In the genomic region with DNA sequence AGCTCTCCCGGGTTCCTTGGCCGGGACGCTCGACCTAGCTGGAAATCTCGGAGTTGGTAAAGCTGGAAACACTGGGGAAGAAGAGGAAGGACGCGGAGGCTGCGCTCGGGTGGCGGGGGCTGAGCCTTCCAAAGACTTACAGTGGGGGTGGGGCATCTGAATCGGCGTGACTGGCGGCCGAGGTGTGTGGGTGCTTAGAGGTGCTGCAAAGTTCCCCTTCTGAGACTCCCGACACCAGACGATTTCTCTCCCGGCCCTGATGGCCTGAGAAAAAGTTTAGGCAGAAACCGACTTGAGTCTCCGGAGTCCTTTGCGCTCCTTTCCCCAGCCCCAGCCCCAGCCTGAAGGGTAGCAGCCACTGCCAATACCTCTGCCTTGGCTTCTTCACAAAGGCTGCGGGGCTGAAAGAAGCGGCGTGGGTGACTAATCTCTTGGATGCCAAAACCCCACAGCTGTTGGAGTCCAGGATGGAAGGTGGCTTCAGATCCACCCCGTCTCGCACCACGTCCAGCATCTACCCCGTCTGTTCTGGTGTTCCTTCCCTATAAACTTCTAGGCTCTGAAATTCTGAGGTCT, we compare ENCODE assay signal across 9 mouse cellular contexts. TPM values are rescaled to one million over a fixed set of nuclear protein-coding genes. Genes with fewer than 3 reads are reported as not detected.
DNase-seq lines count a peak whose midpoint lies in the region; ATAC-seq and TF ChIP-seq lines count a peak whose summit lies in the region.
"Had no signal": no experiment of that assay in that cellular context is flagged by ENCODE, and none has a peak within 500 bp of the region (broad histone marks: within the 10 kb centered on the region; RNA-seq: fewer than 3 reads in every experiment).

No protein-coding gene starts in this region.

- H3K79me2 ChIP-seq in CH12.LX (replicated peaks; ENCODE audit: control insufficient read depth, extremely low read depth, insufficient read depth, poor library complexity, severe bottlenecking) = peaks cover 7% of the 10 kb centered on the region

- WGBS in heart, embryonic 12.5 days = 3% methylated on average over 27 of the region's 27 CpGs

- no peak overlapping the region for H3K27ac ChIP-seq in CH12.LX (ENCODE audit: insufficient read depth, low read depth)
- H3K27ac ChIP-seq in heart, embryonic 12.5 days (ENCODE audit: poor library complexity, severe bottlenecking) = no peak overlapping the region

- DNase-seq in CH12.LX (ENCODE audit: extremely low read depth) = no peak
- peak; percentile 73 to 78 for DNase-seq in cerebellum, postnatal 10 days
- peak; percentile 55 to 63 for DNase-seq in kidney, postnatal 25 days
- peak; percentile 61 for DNase-seq in lung, postnatal 36 days
- peak; percentile 27 for DNase-seq in thymus, postnatal 25 days

- H3K36me3 ChIP-seq in erythroblast, embryonic 14.5 days (ENCODE audit: control insufficient read depth) = peaks cover 36% of the 10 kb centered on the region
- H3K36me3 ChIP-seq in CH12.LX (replicated peaks in 1 of 2; ENCODE audit: control insufficient read depth in 1 of 2, insufficient read depth in 1 of 2, low read length in 1 of 2) = peaks cover 31 to 50% of the 10 kb centered on the region in 2 experiments
- peaks cover 31% of the 10 kb centered on the region for H3K36me3 ChIP-seq in heart, embryonic 12.5 days

- H3K27me3 ChIP-seq in erythroblast, embryonic 14.5 days (ENCODE audit: control insufficient read depth) = peaks cover 26% of the 10 kb centered on the region
- H3K27me3 ChIP-seq in CH12.LX (replicated peaks) = no peaks in the 10 kb centered on the region
- peaks cover 8% of the 10 kb centered on the region; the same call in 1 of the 2 replicates for H3K27me3 ChIP-seq in heart, embryonic 12.5 days (replicated peaks)
- H3K27me3 ChIP-seq: Patski had no signal

- dilution Hi-C loops in CH12.LX (cut with MboI; ENCODE audit: extremely low pct_ligation_motif_present, extremely low pct_unique_long_range_greater_than_20kb, low sequenced_read_pairs) = no loop called here

- H3K4me2 ChIP-seq in CH12.LX (ENCODE audit: insufficient read depth, low read depth, poor library complexity, severe bottlenecking) = peak overlapping the region; percentile 38
- peak overlapping the region; percentile 92 for H3K4me2 ChIP-seq in heart, embryonic 12.5 days

- TF ChIP-seq EP300 in CH12.LX (IDR thresholded peaks at IDR 0.05; ENCODE audit: low read length) = no peak

- peaks cover 31% of the 10 kb centered on the region for H3K4me1 ChIP-seq in erythroblast, embryonic 14.5 days (ENCODE audit: control insufficient read depth)
- H3K4me1 ChIP-seq in CH12.LX (ENCODE audit: control insufficient read depth in 1 of 2, insufficient read depth in 2 of 2) = peaks cover 7 to 60% of the 10 kb centered on the region in 2 experiments
- peaks cover 37% of the 10 kb centered on the region for H3K4me1 ChIP-seq in heart, embryonic 12.5 days (replicated peaks)

- no peak for TF ChIP-seq CTCF in CH12.LX (conservative IDR thresholded peaks at IDR 0.05 in 1 of 2, IDR thresholded peaks at IDR 0.05 in 1 of 2; ENCODE audit: low read depth in 2 of 2, low read length in 2 of 2)

- in situ Hi-C loops in CH12.LX (cut with MboI; ENCODE audit: low pct_ligation_motif_present, low pct_unique_long_range_greater_than_20kb, low sequenced_read_pairs) = no loop called here

- H3K9me3 ChIP-seq in erythroblast, embryonic 14.5 days (ENCODE audit: control insufficient read depth, low read length) = no peaks in the 10 kb centered on the region
- H3K9me3 ChIP-seq in CH12.LX (replicated peaks; ENCODE audit: low read length) = no peaks in the 10 kb centered on the region
- no peaks in the 10 kb centered on the region for H3K9me3 ChIP-seq in heart, embryonic 12.5 days (replicated peaks)

- H3K9ac ChIP-seq in CH12.LX (ENCODE audit: insufficient read depth, low read depth) = 0 out of 2 replicates have a peak overlapping the region, but pooled peaks have one; percentile 0
- H3K9ac ChIP-seq in heart, embryonic 12.5 days = peak overlapping the region; percentile 73

- TF ChIP-seq POLR2A in CH12.LX (IDR thresholded peaks at IDR 0.05; ENCODE audit: low read depth, low read length) = no peak

- TF ChIP-seq RAD21 in CH12.LX (IDR thresholded peaks at IDR 0.05; ENCODE audit: low read depth, low read length) = no peak

- ATAC-seq in erythroblast, adult 5-6 weeks (replicated peaks; ENCODE audit: low FRiP score, poor library complexity, severe bottlenecking) = no peak
- no peak; the same call in 1 of the 2 replicates for ATAC-seq in heart, embryonic 12.5 days (ENCODE audit: insufficient number of reproducible peaks, low FRiP score)

- H3K4me3 ChIP-seq in erythroblast, embryonic 14.5 days (replicated peaks) = peak overlapping the region; percentile 65
- peak overlapping the region; percentile 44 to 59 (median 54) for H3K4me3 ChIP-seq in CH12.LX (replicated peaks in 1 of 3; ENCODE audit: low read depth in 2 of 3, low read length in 2 of 3, poor library complexity in 1 of 3)
- peak overlapping the region; percentile 59 for H3K4me3 ChIP-seq in heart, embryonic 12.5 days

TF ChIP-seq in CH12.LX, 34 proteins besides CTCF, POLR2A, EP300 and RAD21:
- TF ChIP-seq BHLHE40 (IDR thresholded peaks at IDR 0.05; ENCODE audit: low read depth, low read length) (0 out of 2 replicates have a peak, but pooled peaks have one; percentile 4), PAX5 (IDR thresholded peaks at IDR 0.05; ENCODE audit: low read length) (no peak), RCOR1 (conservative IDR thresholded peaks at IDR 0.05; ENCODE audit: low read depth, low read length) (no peak), CHD2 (IDR thresholded peaks at IDR 0.05; ENCODE audit: low read length) (peak; percentile 15; the same call in 1 of the 2 replicates)

RNA-seq across cellular contexts. Expression of gene Ttyh2, which starts 0.7 kb away (rescaled TPM):
- 0.02 and 0.04 TPM in 2 replicates for polyA plus RNA-seq in erythroblast, embryonic 14.5 days (2012)
- total RNA-seq in erythroblast, adult 5-6 weeks (2015; ENCODE audit: low replicate concordance) = 0.58 and 0.63 TPM in 2 replicates
- total RNA-seq in erythroblast, adult 5-6 weeks (2017; ENCODE audit: low replicate concordance) = 0.77 and 1.8 TPM in 2 replicates
- total RNA-seq in CH12.LX (2012; rRNA removed) (1.4 TPM in 2 replicates), CH12.LX (2014; rRNA removed) (0.82 and 1.2 TPM in 2 replicates)
- polyA plus RNA-seq in CH12.LX (2012; ENCODE audit: insufficient read length, low read depth) = 2.4 TPM in 2 replicates
- 5.5 and 5.9 TPM in 2 replicates for polyA plus RNA-seq in heart, embryonic 12.5 days (2016; fragmentation: Nextera tagmentation; extraction: Ambion mirVana)

RNA-seq across cellular contexts. Expression of gene Rpl38, which starts 7.6 kb away (rescaled TPM):
- polyA plus RNA-seq in erythroblast, embryonic 14.5 days (2012) = 33.9 and 35.2 TPM in 2 replicates
- total RNA-seq in erythroblast, adult 5-6 weeks (2015; ENCODE audit: low replicate concordance) = 178 and 282 TPM in 2 replicates
- total RNA-seq in erythroblast, adult 5-6 weeks (2017; ENCODE audit: low replicate concordance) = 361 and 369 TPM in 2 replicates
- total RNA-seq in CH12.LX (2012; rRNA removed) = 5,484 and 5,556 TPM in 2 replicates
- total RNA-seq in CH12.LX (2014; rRNA removed) = 3,381 and 4,204 TPM in 2 replicates
- 1,021 and 1,435 TPM in 2 replicates for polyA plus RNA-seq in CH12.LX (2012; ENCODE audit: insufficient read length, low read depth)
- 785 and 816 TPM in 2 replicates for polyA plus RNA-seq in heart, embryonic 12.5 days (2016; fragmentation: Nextera tagmentation; extraction: Ambion mirVana)

RNA-seq across cellular contexts. Expression of gene Dnaic2, which starts 51.3 kb away (rescaled TPM):
- polyA plus RNA-seq in erythroblast, embryonic 14.5 days (2012) = not detected in 2 replicates
- not detected in 2 replicates for total RNA-seq in erythroblast, adult 5-6 weeks (2015; ENCODE audit: low replicate concordance)
- not detected in 2 replicates for total RNA-seq in erythroblast, adult 5-6 weeks (2017; ENCODE audit: low replicate concordance)
- 0.17 and 0.59 TPM in 2 replicates for total RNA-seq in CH12.LX (2012; rRNA removed)
- 0.93 and 1.2 TPM in 2 replicates for total RNA-seq in CH12.LX (2014; rRNA removed)
- polyA plus RNA-seq in CH12.LX (2012; ENCODE audit: insufficient read length, low read depth) = 0.45 and 0.83 TPM in 2 replicates
- polyA plus RNA-seq in heart, embryonic 12.5 days (2016; fragmentation: Nextera tagmentation; extraction: Ambion mirVana) = 0.27 and 0.32 TPM in 2 replicates

Comparison
In these comparisons a context has a peak if more than half of its experiments do, and no peak if none do; other contexts are left out.
1. RNA of gene Rpl38, which starts 7.6 kb away (polyA plus RNA-seq): 1,021 to 1,435 TPM in CH12.LX and 785 to 816 TPM in heart, embryonic 12.5 days; 33.9 to 35.2 TPM in erythroblast, embryonic 14.5 days; every median in the first group is over 10 times any median in the second.
2. Peak in every context shown above with its lines, with median percentiles within 50 percentile points of each other: H3K4me3 ChIP-seq.